Mouse (Mus musculus): Measurements from ENCODE around the gene Gm21833. TPM values are rescaled to one million over a fixed set of nuclear protein-coding genes. Genes with fewer than 3 reads are reported as not detected.
"Not testable (repeated sequence)": the region's sequence is repeated elsewhere in the genome, so short reads cannot be mapped to it uniquely, and the experiment has no call there.

Gene Gm21833
- polyA plus RNA-seq (2015; fragmentation: Nextera tagmentation; extraction: Ambion mirVana) = not detected in 2 replicates

DNA sequence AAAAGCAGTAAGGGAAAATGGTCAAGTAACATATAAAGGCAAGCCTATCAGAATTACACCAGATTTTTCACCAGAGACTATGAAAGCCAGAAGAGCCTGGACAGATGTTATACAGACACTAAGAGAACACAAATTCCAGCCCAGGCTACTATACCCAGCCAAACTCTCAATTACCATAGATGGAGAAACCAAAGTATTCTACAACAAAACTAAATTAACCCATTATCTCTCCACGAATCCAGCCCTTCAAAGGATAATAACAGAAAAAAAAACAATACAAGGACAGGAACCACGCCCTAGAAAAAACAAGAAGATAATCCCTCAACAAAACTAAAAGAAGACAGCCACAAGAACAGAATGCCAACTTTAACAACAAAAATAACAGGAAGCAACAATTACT, at the start of gene Gm21833:
Gene Gm21833 (plus strand): TSS at position 301 of the 400 bp plus-strand sequence.
- not testable (repeated sequence) for H3K4me2 ChIP-seq; ATAC-seq (ENCODE audit: low FRiP score); H3K4me1 ChIP-seq (replicated peaks); H3K4me3 ChIP-seq; H3K36me3 ChIP-seq; H3K27ac ChIP-seq; H3K27me3 ChIP-seq; H3K9me3 ChIP-seq; H3K9ac ChIP-seq
- WGBS = 93% methylated on average over 2 of the region's 2 CpGs

DNA sequence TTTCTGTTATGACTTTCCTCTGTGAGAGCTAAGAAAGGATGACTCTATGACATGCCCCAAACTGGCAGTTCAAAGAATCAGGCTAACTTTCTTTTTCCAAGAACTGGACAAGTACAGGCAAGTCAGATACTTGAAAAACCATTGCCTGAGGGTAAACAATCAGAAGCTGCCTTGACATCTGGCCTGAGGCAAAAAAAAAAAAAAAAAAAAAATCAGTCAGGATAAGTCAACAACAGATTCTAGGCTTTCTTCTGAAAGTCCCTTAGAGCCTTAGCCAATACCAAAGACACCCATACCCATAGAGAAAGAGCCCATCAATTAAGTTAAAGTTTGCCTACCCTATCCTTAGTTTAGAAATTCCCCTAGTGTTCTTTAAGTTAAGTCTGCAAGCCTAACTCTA, 38.7 kb upstream of the Gm21833 start:
- Histone ChIP-seq H3K9ac (no peak overlapping the region), H3K36me3 (no peaks in the 10 kb centered on the region), H3K4me3 (no peak overlapping the region), H3K4me1 (replicated peaks) (no peaks in the 10 kb centered on the region), H3K27me3 (no peaks in the 10 kb centered on the region), H3K27ac (no peak overlapping the region), H3K4me2 (no peak overlapping the region), H3K9me3 (no peaks in the 10 kb centered on the region)
- no peak for ATAC-seq (ENCODE audit: low FRiP score)

DNA sequence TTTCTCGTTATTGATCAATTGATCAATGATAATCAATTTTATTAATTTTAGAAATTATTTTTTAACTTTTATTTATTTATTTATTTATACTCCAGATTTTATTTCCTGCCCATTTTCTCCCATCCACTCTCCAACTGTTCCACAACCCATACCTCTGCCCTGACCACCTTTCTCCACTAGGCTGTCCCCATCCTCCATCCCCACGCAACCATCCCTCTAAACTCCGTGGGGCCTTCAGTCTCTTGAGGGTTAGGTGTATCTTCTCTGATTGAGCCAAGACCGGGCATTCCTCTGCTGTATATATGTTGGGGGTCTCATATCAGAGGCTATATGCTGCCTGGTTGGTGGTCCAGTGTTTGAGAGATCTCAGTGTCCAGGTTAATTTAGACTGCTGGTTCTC, 31.7 kb upstream of the Gm21833 start:
- H3K4me3 ChIP-seq = no peak overlapping the region
- no peak overlapping the region for H3K9ac ChIP-seq
- no peaks in the 10 kb centered on the region for H3K36me3 ChIP-seq
- ATAC-seq (ENCODE audit: low FRiP score) = no peak
- no peaks in the 10 kb centered on the region for H3K4me1 ChIP-seq (replicated peaks)
- WGBS = 90% methylated on average over 4 of the region's 4 CpGs
- H3K27ac ChIP-seq = no peak overlapping the region
- H3K27me3 ChIP-seq = no peaks in the 10 kb centered on the region
- H3K9me3 ChIP-seq = no peaks in the 10 kb centered on the region
- H3K4me2 ChIP-seq = no peak overlapping the region

DNA sequence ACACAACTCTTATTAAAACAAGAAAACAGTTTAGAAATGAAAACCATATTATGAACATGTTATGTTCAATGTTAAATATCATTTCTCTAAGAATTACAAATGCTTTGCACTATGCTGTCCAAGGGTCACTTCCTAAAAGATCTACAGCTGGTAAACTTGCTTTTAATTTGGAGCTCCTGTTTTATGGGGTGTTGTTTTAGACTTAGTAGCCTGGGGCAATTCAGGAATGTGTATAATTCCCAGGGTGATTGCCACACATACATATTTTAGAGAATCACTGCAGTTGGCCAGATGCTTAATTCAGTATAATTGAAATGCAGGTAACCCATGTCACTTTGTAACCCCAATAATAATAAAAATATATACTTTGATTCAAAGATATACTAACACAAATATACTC, 12.9 kb upstream of the Gm21833 start:
- H3K36me3 ChIP-seq = no peaks in the 10 kb centered on the region
- H3K4me3 ChIP-seq = no peak overlapping the region
- H3K9me3 ChIP-seq = no peaks in the 10 kb centered on the region
- H3K27ac ChIP-seq = no peak overlapping the region
- H3K9ac ChIP-seq = no peak overlapping the region
- no peaks in the 10 kb centered on the region for H3K4me1 ChIP-seq (replicated peaks)
- no peak overlapping the region for H3K4me2 ChIP-seq
- no peak for ATAC-seq (ENCODE audit: low FRiP score)
- no peaks in the 10 kb centered on the region for H3K27me3 ChIP-seq

DNA sequence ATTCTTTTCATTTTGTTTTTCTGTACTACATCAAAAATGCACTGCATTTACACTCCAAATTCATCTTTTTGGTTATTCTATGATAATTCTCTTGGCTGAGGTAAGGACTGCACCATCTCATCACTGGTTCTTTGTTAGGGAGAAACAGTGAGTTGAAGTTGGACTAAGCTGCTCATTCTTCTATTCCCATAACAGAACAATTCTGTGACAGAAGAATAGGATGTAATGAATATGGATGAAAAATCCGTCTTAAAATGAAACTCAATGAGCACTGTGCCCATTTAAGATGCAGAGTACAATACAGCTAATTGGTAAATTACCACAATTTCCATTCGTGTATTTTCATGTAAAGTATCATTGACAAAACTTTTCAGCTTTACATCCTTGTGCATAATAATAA, 11.6 kb upstream of the Gm21833 start:
- 52% methylated on average over 2 of the region's 2 CpGs for WGBS
- H3K27me3 ChIP-seq = no peaks in the 10 kb centered on the region
- no peak for ATAC-seq (ENCODE audit: low FRiP score)

DNA sequence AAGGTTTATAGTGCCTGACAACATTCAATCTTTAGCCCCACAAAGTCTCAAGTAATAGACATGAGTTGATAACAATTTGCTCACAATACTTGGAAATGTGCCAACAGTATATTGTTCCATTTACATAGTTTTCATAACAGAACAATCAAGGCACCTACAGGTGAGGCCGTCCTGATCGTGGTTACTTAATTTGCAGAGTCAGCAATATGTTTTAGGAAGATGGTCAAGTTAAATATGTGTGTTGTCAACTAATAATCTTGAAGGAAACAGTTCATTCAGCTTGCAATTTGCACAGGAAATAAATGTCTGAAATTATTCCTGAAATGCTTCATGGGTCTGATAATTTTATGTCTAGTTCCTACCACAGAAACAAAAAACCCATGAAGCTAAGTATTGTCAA, 27.6 kb downstream of the Gm21833 start:
- Histone ChIP-seq H3K4me1 (replicated peaks) (no peaks in the 10 kb centered on the region), H3K36me3 (no peaks in the 10 kb centered on the region), H3K27me3 (no peaks in the 10 kb centered on the region), H3K9ac (no peak overlapping the region), H3K9me3 (no peaks in the 10 kb centered on the region), H3K27ac (no peak overlapping the region), H3K4me3 (no peak overlapping the region), H3K4me2 (no peak overlapping the region)
- ATAC-seq (ENCODE audit: low FRiP score) = no peak
- 91% methylated on average over 2 of the region's 2 CpGs for WGBS

More for the DNA sequence above, 11.6 kb upstream of the Gm21833 start:
- no peaks in the 10 kb centered on the region for H3K36me3 ChIP-seq
- H3K27ac ChIP-seq = no peak overlapping the region
- H3K4me3 ChIP-seq = no peak overlapping the region
- H3K9me3 ChIP-seq = no peaks in the 10 kb centered on the region
- H3K4me2 ChIP-seq = no peak overlapping the region
- H3K4me1 ChIP-seq (replicated peaks) = no peaks in the 10 kb centered on the region
- no peak overlapping the region for H3K9ac ChIP-seq

DNA sequence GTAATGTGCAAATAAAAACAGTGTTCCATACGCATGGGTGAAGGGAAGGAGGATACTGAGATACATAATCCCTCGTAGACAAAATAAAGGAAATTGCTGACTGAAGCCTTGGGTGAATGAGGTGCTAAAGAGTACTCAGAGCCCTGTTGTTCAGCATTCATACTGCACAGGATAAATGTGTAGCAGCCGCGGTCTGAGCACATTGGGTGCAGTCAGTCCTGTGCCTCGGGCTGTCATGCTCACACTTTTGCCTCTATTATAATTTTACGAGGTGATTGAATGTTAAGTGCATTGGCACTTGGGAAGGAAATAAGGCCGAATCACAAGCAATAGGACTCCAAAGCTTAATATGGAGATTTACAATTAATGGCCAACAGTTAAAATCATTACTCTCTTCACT, 36.4 kb downstream of the Gm21833 start:
- Histone ChIP-seq H3K36me3 (no peaks in the 10 kb centered on the region), H3K4me2 (no peak overlapping the region), H3K27me3 (no peaks in the 10 kb centered on the region), H3K9ac (no peak overlapping the region), H3K4me1 (replicated peaks) (no peaks in the 10 kb centered on the region), H3K4me3 (no peak overlapping the region), H3K27ac (no peak overlapping the region), H3K9me3 (no peaks in the 10 kb centered on the region)
- ATAC-seq (ENCODE audit: low FRiP score) = no peak
- 75% methylated on average over 7 of the region's 7 CpGs for WGBS

Data from hindbrain, embryonic 13.5 days (tissue).